Mouse (Mus musculus): Measurements from ENCODE around the gene Lamtor2. TPM values are rescaled to one million over a fixed set of nuclear protein-coding genes. Genes with fewer than 3 reads are reported as not detected.

Lamtor2 gene
- total RNA-seq, 2 experiments from 2014 or later = 96.9 to 99.5 TPM

Small RNA genes within 50 kb of the gene (microRNA-seq; reads per million reads assigned to microRNA genes)
- gene Mir1905 = 0 reads per million in 2 experiments

Other genes with a start within 250 kb of the Lamtor2 start
- 10 to 100 TPM; 91.0 to 91.4 TPM for gene Glmp, start 228.1 kb downstream of the Lamtor2 start, total RNA-seq (2021)
- 1 to 10 TPM; 1.2 to 2.6 TPM for gene Tmem79, start 216.9 kb downstream of the Lamtor2 start, total RNA-seq (2021)
- 10 to 100 TPM; 68.4 to 77.9 TPM for gene Smg5, start 216.8 kb downstream of the Lamtor2 start, total RNA-seq (2021)
- 1 to 10 TPM; 4.9 to 5.2 TPM for gene Paqr6, start 188.5 kb downstream of the Lamtor2 start, total RNA-seq (2021)
- gene Bglap3, start 180.3 kb downstream of the Lamtor2 start, total RNA-seq (2021) = 1 to 10 TPM; 1.0 to 1.1 TPM
- not detected for gene Bglap2, start 174.4 kb downstream of the Lamtor2 start, total RNA-seq (2021)
- 1 to 10 TPM in 1 of 2 experiments, under 1 TPM in 1; 0.96 to 4.2 TPM for gene Bglap, start 168.6 kb downstream of the Lamtor2 start, total RNA-seq (2021)
- 1 to 10 TPM; 5.1 to 6.2 TPM for gene Pmf1, start 142.7 kb downstream of the Lamtor2 start, total RNA-seq (2021)
- gene Slc25a44, start 127.9 kb downstream of the Lamtor2 start, total RNA-seq (2021) = 10 to 100 TPM; 77.4 to 79.3 TPM
- 10 to 100 TPM; 49.2 to 57.9 TPM for gene Sema4a, start 91.9 kb downstream of the Lamtor2 start, total RNA-seq (2021)
- 10 to 100 TPM; 42.1 to 48.7 TPM for gene Lmna, start 43.1 kb downstream of the Lamtor2 start, total RNA-seq (2021)
- 1 to 10 TPM; 2.8 to 3.0 TPM for gene Mex3a, start 20.7 kb downstream of the Lamtor2 start, total RNA-seq (2021)
- gene Rab25, start 4.8 kb downstream of the Lamtor2 start, total RNA-seq (2021) = not detected
- gene Ubqln4, start 684 bp upstream of the Lamtor2 start, total RNA-seq (2021) = 100 to 1,000 TPM; 128 to 129 TPM
- gene Ssr2, start 22.8 kb upstream of the Lamtor2 start, total RNA-seq (2021) = 100 to 1,000 TPM in 1 of 2 experiments, 10 to 100 TPM in 1; 97.7 to 106 TPM
- gene Arhgef2, start 52.9 kb upstream of the Lamtor2 start, total RNA-seq (2021) = 100 to 1,000 TPM; 245 to 246 TPM
- not detected for gene Rxfp4, start 100.1 kb upstream of the Lamtor2 start, total RNA-seq (2021)
- 10 to 100 TPM; 54.0 to 57.1 TPM for gene Khdc4, start 132.7 kb upstream of the Lamtor2 start, total RNA-seq (2021)
- gene Rit1, start 163.8 kb upstream of the Lamtor2 start, total RNA-seq (2021) = 10 to 100 TPM; 49.1 to 49.9 TPM
- gene Syt11, start 222.1 kb upstream of the Lamtor2 start, total RNA-seq (2021) = 100 to 1,000 TPM; 527 to 544 TPM

All from left cerebral cortex, postnatal 25 days (tissue).